Mouse (Mus musculus) cerebellum, postnatal 14 days (tissue): Measurements from ENCODE around the gene Tubb2b.
A peak's percentile ranks its signal among the peaks of the same experiment; 100 is the strongest.

Source experiments
- DNase-seq, 2 experiments: peaks; one replicate each; pipeline ENCODE4 v3.0.0; 2021; ENCODE audit warnings: mixed read lengths in 2 of 2

The Tubb2b gene

DNA sequence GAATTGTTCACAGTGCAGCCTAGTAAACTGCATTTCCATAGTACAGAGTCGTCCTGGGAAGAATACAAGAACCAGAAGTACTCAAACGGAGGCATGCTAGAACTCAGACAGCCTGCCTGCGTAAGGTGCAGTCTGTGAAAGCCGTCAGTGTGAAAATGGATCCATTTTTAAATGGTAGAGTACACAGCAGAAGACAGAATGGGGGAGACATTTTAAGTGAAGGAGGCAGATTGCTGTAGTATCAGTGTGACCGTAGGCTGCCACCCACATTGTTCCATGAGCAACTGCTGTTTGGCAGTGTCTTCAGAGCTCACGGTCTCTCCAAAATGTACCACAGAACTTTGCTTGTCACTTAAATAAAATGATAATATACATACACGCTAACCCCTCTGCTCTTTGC, 4.0 kb upstream of the Tubb2b start:
- peak in 1 of 2 experiments; percentile 23 for DNase-seq

DNA sequence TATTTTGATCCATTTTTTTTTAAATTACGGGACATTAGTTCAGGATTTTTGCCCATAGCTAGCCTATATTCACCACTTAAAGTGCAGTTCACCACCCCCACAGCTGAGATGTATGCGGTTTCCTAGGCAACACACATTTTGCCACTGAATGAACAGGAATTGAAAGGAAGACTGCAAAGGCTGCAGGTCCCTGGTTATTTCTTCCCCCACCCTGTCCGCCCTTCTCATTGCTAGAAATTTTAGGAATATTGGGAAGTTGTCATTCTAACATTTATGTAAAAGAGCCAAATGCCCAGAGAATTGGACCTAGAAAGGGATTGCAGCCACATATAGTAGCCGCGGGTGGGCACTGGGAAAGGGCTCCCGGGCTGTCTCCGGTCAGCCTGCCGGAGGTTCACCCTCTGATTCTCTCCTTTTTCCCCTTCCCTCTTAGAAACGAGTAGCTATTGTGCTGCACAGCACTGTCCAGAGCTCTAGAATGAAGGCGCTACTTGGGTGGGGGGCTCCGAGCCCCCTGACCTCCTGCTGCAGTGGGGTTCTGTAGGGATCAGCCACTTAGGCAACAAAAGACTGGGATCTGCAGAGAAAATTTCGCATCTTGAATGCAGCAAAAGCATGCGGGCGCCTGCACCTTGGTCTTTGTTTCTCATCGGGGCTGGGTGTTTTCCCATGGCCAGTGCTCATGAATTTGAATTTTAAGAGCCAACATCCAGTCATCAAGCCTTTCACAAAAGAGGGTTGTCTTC, 3.2 kb upstream of the Tubb2b start:
- peak in 1 of 2 experiments; percentile 54 for DNase-seq

- peak in 1 of 2 experiments; percentile 30 for DNase-seq
These were observed 2.6 kb upstream of the Tubb2b start for GRCm38 (mm10) chr13:34132875-34133274.

DNA sequence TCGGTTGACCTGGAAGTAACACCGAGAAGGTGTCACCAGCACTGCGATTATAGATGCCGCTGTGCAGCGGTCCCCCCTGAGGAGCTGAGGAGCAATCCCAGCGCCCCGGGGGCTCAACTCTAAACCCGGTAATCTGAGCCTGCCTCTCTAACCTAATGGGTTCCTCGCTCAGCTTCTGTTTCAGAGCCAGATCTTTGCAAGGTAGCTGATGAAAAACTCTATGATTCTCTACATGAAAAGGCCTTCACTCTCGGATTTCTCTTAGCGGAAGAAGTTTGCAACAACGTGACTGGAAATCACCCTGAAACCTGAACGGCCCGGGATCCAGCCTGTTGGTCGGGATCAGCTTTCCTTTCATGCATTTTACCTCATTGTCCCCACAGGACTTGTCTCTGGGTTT, 2.0 kb upstream of the Tubb2b start:
- peak in 1 of 2 experiments; percentile 53 for DNase-seq

DNA sequence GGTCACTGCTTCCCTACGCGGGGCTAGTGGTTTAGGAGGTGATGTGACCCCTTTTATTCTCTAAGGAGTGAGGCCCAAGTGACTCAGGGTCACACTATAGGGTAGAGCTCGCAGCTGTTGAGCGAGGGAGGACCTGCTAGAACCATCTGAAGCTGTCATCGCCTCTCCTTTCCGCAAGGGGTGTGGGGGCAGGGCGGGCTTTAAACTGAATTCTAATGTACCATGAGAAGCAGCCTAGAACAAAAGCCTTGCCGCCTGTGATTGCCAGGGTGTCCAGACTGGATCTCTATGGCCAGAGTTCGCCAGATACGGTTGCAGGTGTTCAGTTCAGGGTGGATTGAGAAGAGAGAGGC, 1.4 kb upstream of the Tubb2b start:
- peak; percentile 76 to 91 for DNase-seq

DNA sequence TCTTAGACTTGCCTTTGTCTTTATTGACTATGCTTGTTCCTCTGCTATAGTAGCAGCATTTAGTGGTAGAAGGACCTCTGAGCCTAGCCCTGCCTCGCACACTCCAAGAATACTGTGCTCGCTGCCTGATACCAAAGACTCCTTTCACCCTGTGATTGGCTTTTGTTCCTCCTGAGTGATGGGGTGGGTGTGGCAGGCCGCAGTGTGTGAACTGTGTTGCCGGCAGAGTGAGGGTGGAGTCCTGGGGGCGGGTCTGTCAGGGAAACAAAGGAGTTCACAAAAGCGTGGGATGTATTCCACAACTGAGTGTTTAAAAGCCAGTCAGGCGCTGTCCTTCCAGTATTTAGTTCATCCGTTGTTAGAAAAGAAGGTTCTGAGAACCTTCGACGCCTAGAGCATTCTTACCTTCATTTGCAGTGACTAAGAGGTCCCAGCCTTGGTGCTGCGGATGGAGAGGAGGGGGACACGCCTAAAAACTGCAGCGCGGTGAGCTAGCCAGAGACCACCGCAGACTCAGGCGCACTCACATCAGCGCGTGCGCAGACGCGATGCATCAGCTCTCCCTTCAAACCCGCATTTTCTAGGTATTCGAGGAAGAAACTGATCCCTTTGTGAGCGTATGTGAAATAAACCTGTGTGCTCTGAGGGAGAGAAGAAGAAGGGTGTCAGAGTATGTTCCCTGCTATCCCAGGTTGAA, 893 bp upstream of the Tubb2b start:
- peak; percentile 62 to 70 for DNase-seq

- DNase-seq = peak; percentile 64 to 74
These were observed 611 bp downstream of the Tubb2b start for GRCm38 (mm10) chr13:34129485-34130225.

DNA sequence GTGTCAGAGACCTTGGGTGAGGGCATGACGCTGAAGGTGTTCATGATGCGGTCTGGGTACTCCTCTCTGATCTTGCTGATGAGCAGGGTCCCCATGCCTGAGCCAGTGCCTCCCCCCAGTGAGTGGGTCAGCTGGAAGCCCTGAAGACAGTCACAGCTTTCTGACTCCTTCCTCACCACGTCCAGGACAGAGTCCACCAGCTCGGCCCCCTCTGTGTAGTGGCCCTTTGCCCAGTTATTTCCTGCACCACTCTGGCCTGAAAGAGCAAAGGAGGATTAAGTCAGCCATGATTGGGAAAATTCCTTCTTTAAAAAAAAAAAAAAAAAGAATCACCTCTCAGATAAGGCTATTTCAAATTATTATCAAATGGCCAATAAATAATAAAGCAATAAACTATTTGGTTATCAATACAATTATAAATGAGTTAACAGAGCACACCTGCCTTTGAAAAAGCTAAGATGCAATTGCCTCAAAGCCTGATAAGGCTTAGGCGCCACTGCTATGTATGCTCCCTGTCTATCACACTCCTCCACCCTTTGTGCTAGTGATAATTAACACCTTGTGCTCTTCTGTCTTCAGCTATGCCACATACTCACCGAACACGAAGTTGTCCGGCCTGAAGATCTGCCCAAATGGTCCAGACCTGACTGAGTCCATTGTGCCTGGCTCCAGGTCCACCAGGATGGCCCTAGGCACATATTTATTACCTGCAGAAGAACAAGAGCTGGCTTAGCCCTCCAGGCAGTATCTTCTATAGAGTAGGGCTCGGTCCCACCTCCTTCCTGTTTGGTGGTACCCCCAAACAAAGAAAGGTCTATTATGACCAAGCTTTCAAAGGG, 1.8 kb downstream of the Tubb2b start:
- peak; percentile 63 to 65 for DNase-seq

GRCm38 (mm10) chr13:34125711-34126110, 4.6 kb downstream of the Tubb2b start:
- peak; percentile 66 to 74 for DNase-seq

- DNase-seq = no peak
These were observed 9.7 kb downstream of the Tubb2b start for GRCm38 (mm10) chr13:34120536-34120935.

DNA sequence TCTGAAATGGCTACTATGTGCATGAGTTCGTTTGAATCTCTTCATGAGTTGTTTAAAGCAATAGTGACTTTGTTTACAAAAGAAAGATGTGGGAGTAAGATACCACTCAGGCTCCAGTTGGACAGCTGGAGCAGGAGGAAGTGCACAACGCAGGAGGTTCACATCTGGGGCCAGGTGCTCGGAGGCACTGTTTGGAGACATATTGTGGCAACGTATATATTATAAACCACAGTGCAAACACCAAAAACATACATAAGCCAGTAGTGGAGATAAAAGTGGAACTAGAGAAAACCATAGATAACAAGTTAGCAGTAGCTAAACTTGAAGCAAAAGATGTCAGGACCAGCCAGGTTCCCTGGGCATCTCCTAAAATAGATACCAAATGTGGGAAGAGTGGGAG, 10.9 kb downstream of the Tubb2b start:
- no peak for DNase-seq

- DNase-seq = no peak
These were observed 11.4 kb downstream of the Tubb2b start for GRCm38 (mm10) chr13:34118816-34119215.

GRCm38 (mm10) chr13:34116508-34116907, 13.8 kb downstream of the Tubb2b start:
- no peak for DNase-seq

DNA sequence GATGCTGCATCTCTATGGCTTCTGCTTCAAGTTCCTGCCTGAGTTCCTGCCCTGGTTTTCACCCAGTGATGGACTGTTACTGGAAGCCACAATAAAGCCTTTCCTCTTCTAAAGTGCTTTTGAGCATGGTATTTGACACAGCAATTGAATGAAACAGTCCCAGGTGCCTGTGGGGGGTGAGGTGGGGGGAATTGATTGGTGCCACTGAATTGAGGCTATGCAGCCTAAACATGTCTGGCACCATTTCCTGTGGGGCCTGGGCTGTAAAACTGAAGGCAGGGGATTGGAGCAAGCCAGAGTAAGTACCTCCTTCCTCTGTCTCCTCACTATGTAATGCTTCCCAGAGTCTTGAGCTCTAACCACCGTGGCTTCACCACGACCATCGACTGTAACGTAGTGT, 15.6 kb downstream of the Tubb2b start:
- DNase-seq = no peak

- no peak for DNase-seq
These were observed 17.2 kb downstream of the Tubb2b start for GRCm38 (mm10) chr13:34113086-34113485.

GRCm38 (mm10) chr13:34112369-34113081, 17.7 kb downstream of the Tubb2b start:
- no peak for DNase-seq

DNA sequence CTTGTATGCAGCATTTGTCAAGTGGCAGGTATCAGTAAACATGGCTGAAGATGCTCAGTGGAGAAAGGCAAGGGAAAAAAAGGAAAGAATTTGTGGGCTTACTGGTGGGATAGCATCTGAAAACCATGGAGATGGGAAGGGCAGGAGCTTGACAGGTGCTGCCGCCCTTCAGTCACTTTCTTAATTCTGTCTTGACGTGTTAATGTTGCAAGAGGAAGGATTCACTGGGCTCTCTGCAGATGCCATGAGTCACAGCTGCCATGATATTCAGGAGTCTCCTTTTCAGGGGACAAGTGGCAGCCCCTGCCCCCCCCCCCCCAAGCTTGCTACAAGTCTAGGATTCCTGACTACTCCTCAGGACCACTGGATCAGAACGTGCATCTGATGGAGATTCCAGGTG, 18.4 kb downstream of the Tubb2b start:
- DNase-seq = no peak

- DNase-seq = no peak
These were observed 19.2 kb downstream of the Tubb2b start for GRCm38 (mm10) chr13:34111019-34111418.

DNA sequence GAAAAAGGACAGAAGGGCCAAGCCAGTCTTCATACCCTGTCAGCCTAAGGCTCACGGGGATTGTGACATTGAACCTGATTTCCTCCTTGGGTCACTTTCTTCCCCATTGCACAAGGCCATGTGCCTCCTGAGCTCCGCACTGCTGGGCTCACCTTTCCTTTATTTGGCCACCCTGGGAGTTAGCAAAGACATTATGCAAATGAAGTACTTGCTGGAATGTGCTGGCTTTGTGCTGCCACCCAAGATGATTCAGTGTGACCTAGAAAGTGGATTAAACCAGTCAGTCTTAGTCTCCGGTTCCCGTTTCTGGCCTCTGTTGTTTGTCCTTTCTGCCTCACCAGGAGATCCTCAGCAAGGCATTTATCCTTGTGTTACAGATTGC, 20.6 kb downstream of the Tubb2b start:
- DNase-seq = no peak

DNA sequence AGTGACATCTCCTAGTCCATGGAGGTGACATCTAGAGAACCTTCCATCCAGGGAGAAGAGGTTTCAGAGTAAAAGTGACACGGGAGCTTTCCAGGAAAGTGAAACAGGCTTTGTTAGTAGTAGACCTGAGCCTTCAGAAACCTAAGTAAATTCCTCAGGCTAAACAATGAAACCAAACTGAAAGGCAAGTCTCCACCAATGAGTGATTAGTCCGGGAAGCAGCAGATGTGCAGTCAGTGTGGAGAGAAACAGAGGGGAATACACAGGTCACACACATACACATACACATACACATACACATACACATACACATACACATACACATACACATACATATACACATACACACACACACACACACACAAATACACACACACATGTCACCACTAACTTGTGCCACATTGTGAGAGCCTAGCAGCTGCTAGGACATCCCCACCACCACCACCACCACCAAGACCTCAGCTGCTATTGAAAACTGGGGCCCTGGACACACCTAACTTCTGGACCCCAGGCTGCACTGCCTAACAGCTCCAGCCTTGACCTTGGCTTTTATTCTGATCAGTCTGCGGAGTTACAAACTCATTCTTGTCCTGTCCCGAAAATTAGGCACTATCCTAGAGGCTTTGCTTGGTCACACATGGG, 21.1 kb downstream of the Tubb2b start:
- no peak for DNase-seq

GRCm38 (mm10) chr13:34106999-34107398, 23.3 kb downstream of the Tubb2b start:
- no peak for DNase-seq

DNA sequence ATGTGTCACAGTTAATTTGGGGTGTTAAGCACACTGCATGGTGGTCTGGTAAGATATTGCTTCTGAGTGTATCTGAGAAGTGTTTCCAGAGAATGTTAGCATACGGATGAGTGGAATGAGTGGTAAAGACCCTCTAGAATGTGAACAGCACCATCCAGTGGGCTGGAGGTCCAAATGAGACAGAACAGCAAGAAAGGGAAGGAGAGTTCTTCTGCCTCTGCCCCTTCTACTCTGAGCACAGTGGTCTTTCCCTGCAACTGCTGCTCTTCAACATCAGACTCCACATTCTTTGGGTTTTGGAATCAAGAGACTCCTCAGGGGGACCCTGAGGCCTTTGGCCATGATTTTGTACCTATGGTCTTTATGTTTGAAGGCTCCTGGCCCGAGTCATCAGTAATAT, 24.0 kb downstream of the Tubb2b start:
- no peak for DNase-seq
